Comparison of ENCODE assay signal across 11 mouse cellular contexts in the genomic region with DNA sequence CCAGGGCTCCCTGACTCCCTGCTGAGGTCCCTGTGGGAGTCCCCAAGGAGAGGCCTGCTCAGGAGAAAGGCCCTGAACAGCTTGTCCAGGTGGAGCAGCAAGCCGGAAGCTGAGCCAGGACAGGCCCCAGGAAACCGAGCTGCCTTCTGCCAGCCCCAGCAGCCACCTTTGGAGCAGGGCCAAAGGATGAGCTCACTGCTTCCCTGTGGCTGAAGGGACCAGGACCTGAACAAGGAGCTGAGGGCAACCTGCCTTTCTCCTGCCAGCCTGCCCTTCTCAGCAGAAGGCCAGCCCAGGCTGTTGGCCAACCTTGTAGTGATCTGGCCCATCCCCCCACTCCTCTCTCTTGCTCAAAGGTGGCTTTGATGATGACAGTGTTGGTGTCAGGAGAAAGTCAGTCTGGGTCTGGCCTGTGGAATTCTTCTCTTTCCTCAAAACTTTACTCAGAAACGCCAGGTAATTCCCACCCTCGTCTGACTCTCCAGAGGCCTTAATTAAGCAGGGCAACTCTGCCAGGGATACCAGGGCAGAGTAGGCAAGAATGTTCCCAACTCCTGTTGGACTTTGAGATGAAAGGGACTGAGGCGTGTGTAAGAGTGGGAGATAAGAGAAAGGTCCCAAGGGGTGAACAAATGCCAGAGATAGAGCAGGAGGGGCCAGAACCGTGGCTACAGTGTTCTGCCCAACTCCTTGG. TPM values are rescaled to one million over a fixed set of nuclear protein-coding genes. Genes with fewer than 3 reads are reported as not detected.
A peak's percentile ranks its signal among the peaks of the same experiment; 100 is the strongest.
DNase-seq lines count a peak whose midpoint lies in the region; ATAC-seq and TF ChIP-seq lines count a peak whose summit lies in the region.
"Had no signal": no experiment of that assay in that cellular context is flagged by ENCODE, and none has a peak within 500 bp of the region (broad histone marks: within the 10 kb centered on the region; RNA-seq: fewer than 3 reads in every experiment).

No protein-coding gene starts in this region.

- H3K79me2 ChIP-seq in liver, adult 2 months (ENCODE audit: control insufficient read depth, insufficient read depth, low read length) = no peaks in the 10 kb centered on the region

- no peaks in the 10 kb centered on the region for H3K4me1 ChIP-seq in liver, adult 2 months (ENCODE audit: control insufficient read depth, insufficient read depth, low read length)
- H3K4me1 ChIP-seq in liver, embryonic 11.5 days (replicated peaks; ENCODE audit: control insufficient read depth, insufficient read depth, low read length) = no peaks in the 10 kb centered on the region
- 0 out of 2 replicates have a peak, but pooled peaks cover 4% of the 10 kb centered on the region for H3K4me1 ChIP-seq in forebrain, embryonic 10.5 days
- H3K4me1 ChIP-seq: embryonic facial prominence, embryonic 15.5 days; hindbrain, embryonic 12.5 days; megakaryocyte, embryonic 14.5 days had no signal

- no peaks in the 10 kb centered on the region for H3K36me3 ChIP-seq in liver, adult 2 months (ENCODE audit: control insufficient read depth, insufficient read depth, low read length)
- no peaks in the 10 kb centered on the region for H3K36me3 ChIP-seq in liver, embryonic 11.5 days (ENCODE audit: control insufficient read depth, insufficient read depth, low read length)
- no peaks in the 10 kb centered on the region for H3K36me3 ChIP-seq in forebrain, embryonic 10.5 days (replicated peaks)
- H3K36me3 ChIP-seq: embryonic facial prominence, embryonic 15.5 days had no signal

- peak; percentile 55 for DNase-seq in liver, adult 2 months (ENCODE audit: extremely low read depth, low read depth, low spot score)
- no peak for DNase-seq in liver, embryonic 11.5 days (ENCODE audit: low spot score)
- DNase-seq in adrenal gland, adult 8-10 months = peak; percentile 84
- peak; percentile 45 to 56 for DNase-seq in gastrocnemius, adult 8-10 months (ENCODE audit: low spot score in 2 of 2)
- DNase-seq in lung, postnatal 4 days = peak; percentile 56 to 63
- no peak for DNase-seq in layer of hippocampus, adult 2 months (ENCODE audit: low spot score in 2 of 2)
- DNase-seq in forebrain, embryonic 10.5 days (ENCODE audit: extremely low spot score, low spot score) = no peak
- no peak for DNase-seq in urinary bladder, postnatal 4 days (ENCODE audit: low spot score in 2 of 2)

- no peak overlapping the region for H3K4me3 ChIP-seq in liver, adult 2 months (ENCODE audit: insufficient read depth, low read depth, low read length)
- no peak overlapping the region for H3K4me3 ChIP-seq in liver, embryonic 11.5 days (ENCODE audit: low read depth, low read length)
- H3K4me3 ChIP-seq in layer of hippocampus, adult 2 months = no peak overlapping the region
- H3K4me3 ChIP-seq in forebrain, embryonic 10.5 days = no peak overlapping the region
- H3K4me3 ChIP-seq: embryonic facial prominence, embryonic 15.5 days; hindbrain, embryonic 12.5 days; megakaryocyte, embryonic 14.5 days had no signal

- no peak for TF ChIP-seq CTCF in liver, adult 2 months (IDR thresholded peaks at IDR 0.05; ENCODE audit: low read depth, low read length)
- no peak for TF ChIP-seq CTCF in layer of hippocampus, adult 2 months (conservative IDR thresholded peaks at IDR 0.05)

- no peak overlapping the region for H3K4me2 ChIP-seq in liver, embryonic 11.5 days
- H3K4me2 ChIP-seq: embryonic facial prominence, embryonic 15.5 days; hindbrain, embryonic 12.5 days had no signal

- no peak for TF ChIP-seq POLR2A in liver, adult 2 months (IDR thresholded peaks at IDR 0.05; ENCODE audit: extremely low read depth, insufficient read depth, low read length)

- no peaks in the 10 kb centered on the region for H3K27me3 ChIP-seq in liver, adult 2 months (ENCODE audit: control insufficient read depth, insufficient read depth, low read length)
- H3K27me3 ChIP-seq in liver, embryonic 11.5 days (replicated peaks; ENCODE audit: control insufficient read depth, insufficient read depth, low read length) = 0 out of 2 replicates have a peak, but pooled peaks cover 2% of the 10 kb centered on the region
- no peaks in the 10 kb centered on the region for H3K27me3 ChIP-seq in forebrain, embryonic 10.5 days (ENCODE audit: poor library complexity, severe bottlenecking)
- H3K27me3 ChIP-seq: embryonic facial prominence, embryonic 15.5 days; hindbrain, embryonic 12.5 days had no signal

- no peak overlapping the region for H3K27ac ChIP-seq in liver, adult 2 months (replicated peaks; ENCODE audit: insufficient read depth, low read depth, low read length)
- no peak overlapping the region for H3K27ac ChIP-seq in liver, embryonic 11.5 days (ENCODE audit: low read depth, low read length)
- no peak overlapping the region; the same call in 1 of the 2 replicates for H3K27ac ChIP-seq in layer of hippocampus, adult 2 months
- no peak overlapping the region for H3K27ac ChIP-seq in forebrain, embryonic 10.5 days
- H3K27ac ChIP-seq: embryonic facial prominence, embryonic 15.5 days; hindbrain, embryonic 12.5 days had no signal

- H3K9ac ChIP-seq in liver, adult 2 months (ENCODE audit: low read depth, low read length) = no peak overlapping the region
- no peak overlapping the region for H3K9ac ChIP-seq in liver, embryonic 11.5 days (ENCODE audit: low read depth, low read length)
- H3K9ac ChIP-seq: embryonic facial prominence, embryonic 15.5 days; hindbrain, embryonic 12.5 days had no signal

- ATAC-seq in liver, embryonic 11.5 days (replicated peaks; ENCODE audit: low FRiP score) = no peak

- 34% methylated on average over 6 of the region's 6 CpGs for WGBS in liver, adult 2 months
- 44% methylated on average over 6 of the region's 6 CpGs for WGBS in liver, embryonic 11.5 days
- WGBS in forebrain, embryonic 10.5 days = 76% methylated on average over 6 of the region's 6 CpGs

- H3K9me3 ChIP-seq in liver, embryonic 11.5 days (ENCODE audit: control insufficient read depth, low read length) = no peaks in the 10 kb centered on the region
- H3K9me3 ChIP-seq in forebrain, embryonic 10.5 days = no peaks in the 10 kb centered on the region
- H3K9me3 ChIP-seq: embryonic facial prominence, embryonic 15.5 days; hindbrain, embryonic 12.5 days; megakaryocyte, embryonic 14.5 days had no signal

RNA-seq across cellular contexts. Expression of a gene that starts 13.8 kb away (rescaled TPM):
- 5.0 and 5.5 TPM in 2 replicates for total RNA-seq in liver, adult 2 months (2014; rRNA removed)
- 23.7 and 26.9 TPM in 2 replicates for polyA plus RNA-seq in liver, adult 2 months (2012; rRNA removed)
- 5.6 and 6.8 TPM in 2 replicates for polyA plus RNA-seq in liver, embryonic 11.5 days (2014; fragmentation: Nextera tagmentation; extraction: Ambion mirVana)
- total RNA-seq in adrenal gland, adult 8-10 months (2022) = 100 to 1,000 TPM; 285 to 331 (median 289) TPM
- 10 to 100 TPM; 23.2 to 31.3 (median 27.6) TPM for total RNA-seq in gastrocnemius, adult 8-10 months (2022)
- 10 to 100 TPM; 52.2 to 52.8 TPM for total RNA-seq in layer of hippocampus, adult 2 months (2021)
- 5.9 and 6.8 TPM in 2 replicates for polyA plus RNA-seq in forebrain, embryonic 10.5 days (2016; fragmentation: Nextera tagmentation; extraction: Ambion mirVana)

RNA-seq across cellular contexts. Expression of a gene that starts 21.3 kb away (rescaled TPM):
- total RNA-seq in liver, adult 2 months (2014; rRNA removed) = 41.0 and 49.0 TPM in 2 replicates
- polyA plus RNA-seq in liver, adult 2 months (2012; rRNA removed) = 80.2 and 84.4 TPM in 2 replicates
- polyA plus RNA-seq in liver, embryonic 11.5 days (2014; fragmentation: Nextera tagmentation; extraction: Ambion mirVana) = 243 and 253 TPM in 2 replicates
- total RNA-seq in adrenal gland, adult 8-10 months (2022) = 100 to 1,000 TPM; 139 to 179 (median 160) TPM
- 10 to 100 TPM; 44.3 to 49.9 (median 48.6) TPM for total RNA-seq in gastrocnemius, adult 8-10 months (2022)
- 10 to 100 TPM; 61.7 to 65.1 TPM for total RNA-seq in layer of hippocampus, adult 2 months (2021)
- 241 and 249 TPM in 2 replicates for polyA plus RNA-seq in forebrain, embryonic 10.5 days (2016; fragmentation: Nextera tagmentation; extraction: Ambion mirVana)

RNA-seq across cellular contexts. Expression of a gene that starts 29.3 kb away (rescaled TPM):
- not detected in 2 replicates for total RNA-seq in liver, adult 2 months (2014; rRNA removed)
- not detected in 2 replicates for polyA plus RNA-seq in liver, adult 2 months (2012; rRNA removed)
- polyA plus RNA-seq in liver, embryonic 11.5 days (2014; fragmentation: Nextera tagmentation; extraction: Ambion mirVana) = 0.13 and 0.30 TPM in 2 replicates
- total RNA-seq in adrenal gland, adult 8-10 months (2022) = under 1 TPM in 3 of 4 experiments, not detected in 1; 0.06 to 0.15 (median 0.10) TPM
- total RNA-seq in gastrocnemius, adult 8-10 months (2022) = not detected
- not detected for total RNA-seq in layer of hippocampus, adult 2 months (2021)
- polyA plus RNA-seq in forebrain, embryonic 10.5 days (2016; fragmentation: Nextera tagmentation; extraction: Ambion mirVana) = 0.26 and 0.29 TPM in 2 replicates

RNA-seq across cellular contexts. Expression of a gene that starts 30.2 kb away (rescaled TPM):
- total RNA-seq in liver, adult 2 months (2014; rRNA removed) = not detected in 2 replicates
- polyA plus RNA-seq in liver, adult 2 months (2012; rRNA removed) = 0.02 and 0.05 TPM in 2 replicates
- polyA plus RNA-seq in liver, embryonic 11.5 days (2014; fragmentation: Nextera tagmentation; extraction: Ambion mirVana) = 0.04 TPM in 1 of 2 replicates, not detected in the other
- total RNA-seq in adrenal gland, adult 8-10 months (2022) = 1 to 10 TPM; 1.2 to 4.5 (median 2.6) TPM
- total RNA-seq in gastrocnemius, adult 8-10 months (2022) = not detected
- 10 to 100 TPM; 36.8 to 38.5 TPM for total RNA-seq in layer of hippocampus, adult 2 months (2021)
- polyA plus RNA-seq in forebrain, embryonic 10.5 days (2016; fragmentation: Nextera tagmentation; extraction: Ambion mirVana) = 0.17 and 0.35 TPM in 2 replicates

RNA-seq across cellular contexts. Expression of a gene that starts 54.5 kb away (rescaled TPM):
- 0.46 and 0.47 TPM in 2 replicates for total RNA-seq in liver, adult 2 months (2014; rRNA removed)
- polyA plus RNA-seq in liver, adult 2 months (2012; rRNA removed) = 0.65 and 0.73 TPM in 2 replicates
- 2.6 TPM in 2 replicates for polyA plus RNA-seq in liver, embryonic 11.5 days (2014; fragmentation: Nextera tagmentation; extraction: Ambion mirVana)
- total RNA-seq in adrenal gland, adult 8-10 months (2022) = 10 to 100 TPM; 26.6 to 47.2 (median 39.0) TPM
- total RNA-seq in gastrocnemius, adult 8-10 months (2022) = 10 to 100 TPM in 1 of 4 experiments, 1 to 10 TPM in 3; 5.1 to 10.2 (median 7.5) TPM
- total RNA-seq in layer of hippocampus, adult 2 months (2021) = under 1 TPM; 0.81 to 0.97 TPM
- 1.1 TPM in 2 replicates for polyA plus RNA-seq in forebrain, embryonic 10.5 days (2016; fragmentation: Nextera tagmentation; extraction: Ambion mirVana)

Comparison
In these comparisons a context has a peak if more than half of its experiments do, and no peak if none do; other contexts are left out.
1. DNase-seq: peak in liver, adult 2 months (single experiment), adrenal gland, adult 8-10 months (single experiment), gastrocnemius, adult 8-10 months (2 of 2) and lung, postnatal 4 days (2 of 2); none in liver, embryonic 11.5 days (single experiment), layer of hippocampus, adult 2 months (0 of 2), forebrain, embryonic 10.5 days (single experiment) and urinary bladder, postnatal 4 days (0 of 2).
2. RNA of a gene that starts 13.8 kb away (total RNA-seq): 285 to 331 TPM in adrenal gland, adult 8-10 months; 52.2 to 52.8 TPM in layer of hippocampus, adult 2 months, 23.2 to 31.3 TPM in gastrocnemius, adult 8-10 months and 5.0 to 5.5 TPM in liver, adult 2 months; every median in the first group is over 4 times any median in the second.